Mouse (Mus musculus) heart, adult 2 months (tissue): ENCODE results near the gene Scaf1. TPM values are rescaled to one million over a fixed set of nuclear protein-coding genes. Genes with fewer than 3 reads are reported as not detected.

Source experiments
- DNase-seq, 2 experiments: peaks; one replicate each; pipeline ENCODE4 v3.0.0; 2021
- H3K27ac ChIP-seq: fragments of 200-600 bp; 2 replicates; pipeline ENCODE4 v1.8.1; 2022
- H3K27me3 ChIP-seq: fragments of 200-500 bp; 2 replicates; pipeline ENCODE4 v1.6.1; 2012; ENCODE audit warnings: mild to moderate bottlenecking, low read length, inconsistent platforms, mixed read lengths; ENCODE audit not compliant: control insufficient read depth, insufficient read depth
- H3K36me3 ChIP-seq: fragments of 200-500 bp; 2 replicates; pipeline ENCODE4 v1.6.1; 2012; ENCODE audit warnings: low read length, inconsistent platforms; ENCODE audit not compliant: control insufficient read depth, insufficient read depth
- H3K4me1 ChIP-seq: fragments of 200-500 bp; 2 replicates; pipeline ENCODE4 v1.6.1; 2011; ENCODE audit warnings: low read length; ENCODE audit not compliant: control insufficient read depth, insufficient read depth
- H3K4me3 ChIP-seq: fragments of 200-600 bp; 2 replicates; pipeline ENCODE4 v1.8.1; 2022
- H3K79me2 ChIP-seq: fragments of 200-500 bp; replicated peaks from 2 replicates; pipeline ENCODE4 v1.6.1; 2012; ENCODE audit warnings: mild to moderate bottlenecking, inconsistent platforms, low read length, moderate library complexity, mixed read lengths; ENCODE audit not compliant: control insufficient read depth, insufficient read depth
- H3K9ac ChIP-seq: fragments of 200-500 bp; 2 replicates; pipeline ENCODE4 v1.6.1; 2012; ENCODE audit warnings: low read depth, mild to moderate bottlenecking, control low read depth, inconsistent platforms, low read length, mixed read lengths
- CTCF ChIP-seq: fragments of 200-600 bp; IDR thresholded peaks from 2 replicates; pipeline ENCODE4 v1.8.1; 2022; ENCODE audit warnings: antibody characterized with exemption, mild to moderate bottlenecking, moderate library complexity
- EP300 ChIP-seq: fragments of 200-500 bp; IDR thresholded peaks from 2 replicates; pipeline ENCODE4 v1.6.1; 2011; ENCODE audit warnings: low read depth, low read length, control low read depth; ENCODE audit not compliant: insufficient read depth
- POLR2A ChIP-seq: fragments of 200-500 bp; IDR thresholded peaks from 2 replicates; pipeline ENCODE4 v1.6.1; 2011; ENCODE audit warnings: mild to moderate bottlenecking, low read depth, low read length, control low read depth; ENCODE audit not compliant: insufficient read depth
- WGBS: fragments of 180-500 bp; shearing (Covaris S2); methylation state at CpG from one replicate; pipeline ENCODE4 v1.1.7; 2018; 5-methylcytosine and 5-hydroxymethylcytosine counted together
- intact Hi-C: fragments of 180-260 bp; cut with DNase I; formaldehyde crosslinking; loops from one replicate; pipeline ENCODE4 v1.15.1; 2025
- polyA plus RNA-seq: library from polyadenylated mRNA; depleted of rRNA; stranded (reverse); fragments of >200 nt; gene quantifications from 2 replicates; pipeline ENCODE4 v1.2.3, GENCODE M21; 2012
- total RNA-seq, 2 experiments: library from RNA; stranded (reverse); gene quantifications; 2 replicates each; pipeline ENCODE4 v1.2.3; 2021

The Scaf1 gene
- total and polyA plus RNA-seq, 3 experiments: 36.0 to 46.6 (median 45.5) TPM

DNA sequence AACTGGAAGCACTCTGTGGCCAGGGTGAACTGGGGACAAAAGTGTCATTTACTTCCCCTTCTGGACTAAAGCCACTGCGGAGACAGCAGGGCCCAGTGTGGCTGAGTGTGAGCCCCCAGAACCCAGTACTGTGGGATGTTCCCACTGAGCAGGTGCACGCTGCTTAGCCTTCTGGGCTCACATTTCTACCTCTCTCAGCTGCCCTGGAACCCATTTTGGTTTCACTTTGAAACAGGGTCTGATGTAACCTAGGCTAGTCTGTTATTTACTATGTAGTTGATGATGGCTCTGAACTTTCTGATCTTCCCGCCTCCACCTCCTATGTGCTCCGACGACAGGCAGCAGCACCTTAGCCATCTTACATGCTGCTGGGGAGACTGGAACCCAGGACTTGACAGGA, 53.3 kb downstream of the Scaf1 start:
- H3K27ac ChIP-seq: no peak overlapping the region
- H3K4me3 ChIP-seq: no peak overlapping the region
- no peak overlapping the region for H3K9ac ChIP-seq
- intact Hi-C loops: no loop called here
- DNase-seq: no peak
- H3K36me3 ChIP-seq: no peaks in the 10 kb centered on the region
- H3K4me1 ChIP-seq: no peaks in the 10 kb centered on the region
- WGBS: 86% methylated on average over 5 of the region's 5 CpGs
- TF ChIP-seq CTCF: no peak
- no peak for TF ChIP-seq EP300
- TF ChIP-seq POLR2A: no peak
- H3K27me3 ChIP-seq: no peaks in the 10 kb centered on the region
- H3K79me2 ChIP-seq: no peaks in the 10 kb centered on the region

DNA sequence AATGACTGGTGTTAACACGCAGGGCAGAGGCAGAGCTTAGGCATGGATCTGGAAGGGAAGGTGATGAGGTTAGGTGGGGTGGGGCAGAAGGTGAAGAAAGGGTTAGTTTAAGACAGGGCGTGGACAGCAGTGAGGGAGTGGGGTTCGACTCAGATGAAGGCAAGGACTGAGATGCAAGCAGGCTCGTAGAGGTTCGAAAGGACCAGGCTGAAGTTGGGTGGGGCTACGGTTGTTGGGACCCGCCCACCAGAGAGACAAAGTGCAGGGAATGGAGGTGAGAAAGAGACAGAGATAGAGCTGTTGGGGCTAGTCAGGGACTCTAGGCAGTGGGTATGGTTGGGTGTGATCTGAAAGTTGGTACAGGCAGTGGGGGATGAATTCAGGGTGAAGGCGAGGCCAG, 53.8 kb downstream of the Scaf1 start:
- H3K27me3 ChIP-seq: no peaks in the 10 kb centered on the region
- H3K4me3 ChIP-seq: no peak overlapping the region
- DNase-seq: no peak
- intact Hi-C loops: no loop called here
- WGBS: 70% methylated on average over 8 of the region's 8 CpGs
- no peak for TF ChIP-seq CTCF
- TF ChIP-seq POLR2A: no peak
- TF ChIP-seq EP300: no peak
- H3K9ac ChIP-seq: no peak overlapping the region
- H3K4me1 ChIP-seq: no peaks in the 10 kb centered on the region
- H3K27ac ChIP-seq: no peak overlapping the region
- no peaks in the 10 kb centered on the region for H3K36me3 ChIP-seq
- no peaks in the 10 kb centered on the region for H3K79me2 ChIP-seq

GRCm38 (mm10) chr7:44960512-44960910, 55.7 kb downstream of the Scaf1 start:
- no peaks in the 10 kb centered on the region for H3K79me2 ChIP-seq
- no peak overlapping the region for H3K4me3 ChIP-seq
- WGBS: 84% methylated on average over 13 of the region's 13 CpGs
- H3K27me3 ChIP-seq: no peaks in the 10 kb centered on the region
- H3K27ac ChIP-seq: no peak overlapping the region
- no peaks in the 10 kb centered on the region for H3K36me3 ChIP-seq
- intact Hi-C loops: no loop called here
- TF ChIP-seq CTCF (no peak), POLR2A (no peak), EP300 (no peak)
- no peak for DNase-seq
- no peaks in the 10 kb centered on the region; the same call in 1 of the 2 replicates for H3K4me1 ChIP-seq
- no peak overlapping the region for H3K9ac ChIP-seq

GRCm38 (mm10) chr7:44959874-44960511, 56.2 kb downstream of the Scaf1 start:
- WGBS: 82% methylated on average over 10 of the region's 10 CpGs

DNA sequence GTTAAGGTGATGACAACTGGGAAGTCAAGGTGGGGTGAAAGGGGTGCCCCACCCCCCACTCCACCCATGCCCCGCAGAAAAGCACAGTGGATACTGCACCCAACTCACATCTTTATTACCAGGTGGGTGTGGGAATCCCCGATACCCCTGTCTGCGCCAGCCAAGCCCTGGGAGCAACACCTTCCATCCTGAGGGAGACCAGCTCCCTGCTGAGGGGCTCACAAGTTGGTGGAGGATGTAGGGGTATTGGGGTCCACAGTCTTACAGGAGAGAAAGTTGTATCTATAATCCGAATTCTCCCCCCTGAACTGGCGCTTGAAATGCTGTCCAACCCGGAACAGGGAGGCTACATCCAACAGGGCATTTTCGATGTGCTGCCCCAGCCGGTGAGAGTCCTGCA, 56.9 kb downstream of the Scaf1 start:
- Histone ChIP-seq H3K4me3 (no peak overlapping the region), H3K4me1 (no peaks in the 10 kb centered on the region; the same call in 1 of the 2 replicates), H3K9ac (no peak overlapping the region), H3K79me2 (no peaks in the 10 kb centered on the region), H3K36me3 (no peaks in the 10 kb centered on the region), H3K27ac (no peak overlapping the region), H3K27me3 (no peaks in the 10 kb centered on the region)
- intact Hi-C loops: loop anchor here (5.0 kb wide), 2 partner anchors 37 to 232 kb away; no protein-coding TSS in a partner anchor
- TF ChIP-seq POLR2A (no peak), EP300 (no peak), CTCF (no peak)
- DNase-seq: no peak
- WGBS: 70% methylated on average over 8 of the region's 8 CpGs

More at GRCm38 (mm10) chr7:44959874-44960511, 56.2 kb downstream of the Scaf1 start:
- Histone ChIP-seq H3K36me3 (no peaks in the 10 kb centered on the region), H3K4me1 (no peaks in the 10 kb centered on the region; the same call in 1 of the 2 replicates), H3K79me2 (no peaks in the 10 kb centered on the region), H3K27ac (no peak overlapping the region), H3K9ac (no peak overlapping the region), H3K4me3 (no peak overlapping the region), H3K27me3 (no peaks in the 10 kb centered on the region)
- DNase-seq: no peak
- no peak for TF ChIP-seq EP300
- intact Hi-C loops: loop anchor here (5.0 kb wide), 2 partner anchors 38 to 233 kb away; no protein-coding TSS in a partner anchor

DNA sequence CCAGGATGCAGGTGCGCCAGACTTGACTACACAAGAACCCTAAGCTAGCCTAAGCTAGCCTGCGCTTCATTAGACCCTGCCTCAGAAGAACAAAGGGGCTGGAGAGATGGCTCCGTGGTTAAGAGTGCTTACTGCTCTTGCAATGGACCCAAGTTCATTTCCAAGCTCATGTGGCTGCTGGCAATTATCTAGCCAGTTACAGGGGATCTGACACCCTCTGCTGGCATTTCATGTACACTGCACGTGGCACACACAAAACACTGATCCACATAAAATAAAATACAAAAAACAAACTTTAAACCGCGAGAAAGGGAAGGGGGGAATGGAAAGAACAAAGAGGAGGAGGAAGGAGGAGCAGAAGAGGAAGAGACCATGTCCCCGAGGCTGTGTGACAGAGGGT, 58.0 kb downstream of the Scaf1 start:
- 45% methylated on average over 7 of the region's 7 CpGs for WGBS
- H3K27ac ChIP-seq: no peak overlapping the region
- TF ChIP-seq POLR2A (no peak), CTCF (peak; percentile 83)

More for the DNA sequence above, 58.0 kb downstream of the Scaf1 start:
- intact Hi-C loops: loop anchor here (5.0 kb wide), 2 partner anchors 36 to 231 kb away; no protein-coding TSS in a partner anchor
- DNase-seq: peak in 1 of 2 experiments; percentile 52
- Histone ChIP-seq H3K36me3 (no peaks in the 10 kb centered on the region), H3K27me3 (no peaks in the 10 kb centered on the region), H3K9ac (no peak overlapping the region), H3K4me3 (no peak overlapping the region), H3K79me2 (no peaks in the 10 kb centered on the region), H3K4me1 (no peaks in the 10 kb centered on the region; the same call in 1 of the 2 replicates)
